Mouse (Mus musculus) urinary bladder, postnatal 36 days (tissue): ENCODE data around the gene Nfkb2.

Source experiments
- DNase-seq, 2 experiments: peaks; one replicate each; pipeline ENCODE4 v3.0.0; 2022; ENCODE audit warnings: low spot score in 2 of 2, mixed read lengths in 1 of 2

Gene Nfkb2

GRCm38 (mm10) chr19:46344710-46345419, 40.7 kb downstream of the Nfkb2 start:
- no peak for DNase-seq

GRCm38 (mm10) chr19:46347146-46347545, 43.0 kb downstream of the Nfkb2 start:
- DNase-seq, result no peak

GRCm38 (mm10) chr19:46347936-46348668, 44.0 kb downstream of the Nfkb2 start:
- no peak for DNase-seq

- peak; percentile 52 to 75 for DNase-seq
Measured at GRCm38 (mm10) chr19:46348761-46349458, 44.8 kb downstream of the Nfkb2 start.

GRCm38 (mm10) chr19:46349550-46349949, 45.4 kb downstream of the Nfkb2 start:
- no peak for DNase-seq

GRCm38 (mm10) chr19:46350168-46350932, 46.2 kb downstream of the Nfkb2 start, which contains the start of gene 2310034G01Rik:
2310034G01Rik (minus strand) TSS chr19:46350302.
- DNase-seq, result no peak

- DNase-seq, result peak; percentile 65 to 82
Measured at GRCm38 (mm10) chr19:46356701-46357138, 52.6 kb downstream of the Nfkb2 start.

GRCm38 (mm10) chr19:46357344-46358280, 53.5 kb downstream of the Nfkb2 start:
- DNase-seq, result no peak

GRCm38 (mm10) chr19:46358381-46358780, 54.3 kb downstream of the Nfkb2 start:
- no peak for DNase-seq
